8 mouse cellular contexts compared by ENCODE assay signal in genomic region chr11:107469523-107470371, GRCm38 (mm10). TPM values are rescaled to one million over a fixed set of nuclear protein-coding genes. Genes with fewer than 3 reads are reported as not detected.
DNase-seq lines count a peak whose midpoint lies in the region; ATAC-seq and TF ChIP-seq lines count a peak whose summit lies in the region.

No protein-coding gene starts in this region.

- H3K27ac ChIP-seq in heart, embryonic 12.5 days (ENCODE audit: poor library complexity, severe bottlenecking): peak overlapping the region; percentile 83
- peak overlapping the region; percentile 91 for H3K27ac ChIP-seq in kidney, postnatal 0 days
- peak overlapping the region; percentile 86 for H3K27ac ChIP-seq in liver, embryonic 11.5 days (ENCODE audit: low read depth, low read length)
- peak overlapping the region; percentile 93 for H3K27ac ChIP-seq in stomach, embryonic 14.5 days (ENCODE audit: low read length)

- peak; percentile 65 for ATAC-seq in heart, embryonic 12.5 days (ENCODE audit: insufficient number of reproducible peaks, low FRiP score)
- peak; percentile 53 for ATAC-seq in kidney, postnatal 0 days (replicated peaks; ENCODE audit: low FRiP score, low read depth)
- ATAC-seq in liver, embryonic 11.5 days (replicated peaks; ENCODE audit: low FRiP score): peak; percentile 42
- ATAC-seq in stomach, embryonic 14.5 days (ENCODE audit: insufficient number of reproducible peaks, insufficient read depth, low FRiP score, low read depth): peak; percentile 48

- peaks cover 70% of the 10 kb centered on the region for H3K4me1 ChIP-seq in erythroblast, embryonic 14.5 days (ENCODE audit: control insufficient read depth)
- H3K4me1 ChIP-seq in heart, embryonic 12.5 days (replicated peaks): peaks cover 16% of the 10 kb centered on the region
- no peaks in the 10 kb centered on the region; the same call in 1 of the 2 replicates for H3K4me1 ChIP-seq in kidney, postnatal 0 days (replicated peaks; ENCODE audit: insufficient read depth, low read length)
- peaks cover 23% of the 10 kb centered on the region for H3K4me1 ChIP-seq in liver, embryonic 11.5 days (replicated peaks; ENCODE audit: control insufficient read depth, insufficient read depth, low read length)
- H3K4me1 ChIP-seq in stomach, embryonic 14.5 days (ENCODE audit: control insufficient read depth, insufficient read depth, low read length): peaks cover 14% of the 10 kb centered on the region

- no peak for TF ChIP-seq CTCF in kidney, postnatal 0 days (IDR thresholded peaks at IDR 0.05; ENCODE audit: low read depth)

- no peaks in the 10 kb centered on the region for H3K9me3 ChIP-seq in erythroblast, embryonic 14.5 days (ENCODE audit: control insufficient read depth, low read length)
- H3K9me3 ChIP-seq in heart, embryonic 12.5 days (replicated peaks): no peaks in the 10 kb centered on the region
- no peaks in the 10 kb centered on the region for H3K9me3 ChIP-seq in kidney, postnatal 0 days (replicated peaks; ENCODE audit: low read length)
- no peaks in the 10 kb centered on the region for H3K9me3 ChIP-seq in liver, embryonic 11.5 days (ENCODE audit: control insufficient read depth, low read length)
- no peaks in the 10 kb centered on the region for H3K9me3 ChIP-seq in stomach, embryonic 14.5 days (ENCODE audit: control insufficient read depth, low read depth, low read length)

- WGBS in heart, embryonic 12.5 days: under 1% methylated on average over 59 of the region's 59 CpGs
- WGBS in kidney, postnatal 0 days: under 1% methylated on average over 57 of the region's 59 CpGs
- WGBS in liver, embryonic 11.5 days: 0% methylated on average over 59 of the region's 59 CpGs
- WGBS in stomach, embryonic 14.5 days: under 1% methylated on average over 59 of the region's 59 CpGs

- H3K9ac ChIP-seq in heart, embryonic 12.5 days: peak overlapping the region; percentile 83
- H3K9ac ChIP-seq in kidney, postnatal 0 days (ENCODE audit: low read depth, low read length): peak overlapping the region; percentile 87
- H3K9ac ChIP-seq in liver, embryonic 11.5 days (ENCODE audit: low read depth, low read length): peak overlapping the region; percentile 93
- H3K9ac ChIP-seq in stomach, embryonic 14.5 days (replicated peaks; ENCODE audit: low read depth, low read length): peak overlapping the region; percentile 81

- no peaks in the 10 kb centered on the region for H3K27me3 ChIP-seq in erythroblast, embryonic 14.5 days (ENCODE audit: control insufficient read depth)
- H3K27me3 ChIP-seq in heart, embryonic 12.5 days (replicated peaks): no peaks in the 10 kb centered on the region
- H3K27me3 ChIP-seq in kidney, postnatal 0 days (ENCODE audit: insufficient read depth, low read length): no peaks in the 10 kb centered on the region
- H3K27me3 ChIP-seq in liver, embryonic 11.5 days (replicated peaks; ENCODE audit: control insufficient read depth, insufficient read depth, low read length): no peaks in the 10 kb centered on the region
- H3K27me3 ChIP-seq in stomach, embryonic 14.5 days (ENCODE audit: control insufficient read depth, insufficient read depth, low read length): no peaks in the 10 kb centered on the region

- H3K4me3 ChIP-seq in erythroblast, embryonic 14.5 days (replicated peaks): peak overlapping the region; percentile 74
- H3K4me3 ChIP-seq in heart, embryonic 12.5 days: peak overlapping the region; percentile 73
- peak overlapping the region; percentile 89 for H3K4me3 ChIP-seq in kidney, postnatal 0 days (replicated peaks; ENCODE audit: low read depth, low read length)
- H3K4me3 ChIP-seq in liver, embryonic 11.5 days (ENCODE audit: low read depth, low read length): peak overlapping the region; percentile 89
- peak overlapping the region; percentile 62 for H3K4me3 ChIP-seq in stomach, embryonic 14.5 days (ENCODE audit: low read depth, low read length)

- H3K4me2 ChIP-seq in heart, embryonic 12.5 days: peak overlapping the region; percentile 92
- peak overlapping the region; percentile 98 for H3K4me2 ChIP-seq in kidney, postnatal 0 days (ENCODE audit: low read length)
- H3K4me2 ChIP-seq in liver, embryonic 11.5 days: peak overlapping the region; percentile 73
- peak overlapping the region; percentile 90 for H3K4me2 ChIP-seq in stomach, embryonic 14.5 days (replicated peaks; ENCODE audit: low read depth, low read length)

- DNase-seq in 3T3-L1 (ENCODE audit: low read depth, low spot score): peak; percentile 53
- peak; percentile 21 to 58 for DNase-seq in adrenal gland, postnatal 4 days (ENCODE audit: low spot score in 2 of 2)
- peak; percentile 60 for DNase-seq in kidney, postnatal 0 days (ENCODE audit: low spot score)
- DNase-seq in liver, embryonic 11.5 days (ENCODE audit: low spot score): peak; percentile 79
- peak; percentile 74 for DNase-seq in naive thymus-derived CD4-positive, alpha-beta T cell, adult 2 months (ENCODE audit: low read depth)

- H3K36me3 ChIP-seq in erythroblast, embryonic 14.5 days (ENCODE audit: control insufficient read depth): peaks cover 4% of the 10 kb centered on the region
- no peaks in the 10 kb centered on the region for H3K36me3 ChIP-seq in heart, embryonic 12.5 days
- H3K36me3 ChIP-seq in kidney, postnatal 0 days (ENCODE audit: insufficient read depth, low read length): no peaks in the 10 kb centered on the region
- no peaks in the 10 kb centered on the region for H3K36me3 ChIP-seq in liver, embryonic 11.5 days (ENCODE audit: control insufficient read depth, insufficient read depth, low read length)
- no peaks in the 10 kb centered on the region for H3K36me3 ChIP-seq in stomach, embryonic 14.5 days (ENCODE audit: control insufficient read depth, insufficient read depth, low read length)

RNA-seq across cellular contexts. Expression of gene Pitpnc1, which starts 0.8 kb away (rescaled TPM):
- total RNA-seq in adrenal gland, postnatal 4 days (2021): 10 to 100 TPM; 23.2 to 24.7 TPM
- 0.29 and 0.37 TPM in 2 replicates for polyA plus RNA-seq in erythroblast, embryonic 14.5 days (2012)
- 7.9 and 8.2 TPM in 2 replicates for polyA plus RNA-seq in heart, embryonic 12.5 days (2016; fragmentation: Nextera tagmentation; extraction: Ambion mirVana)
- 19.6 and 21.8 TPM in 2 replicates for polyA plus RNA-seq in kidney, postnatal 0 days (2015; fragmentation: Nextera tagmentation; extraction: Ambion mirVana)
- 19.2 and 19.4 TPM in 2 replicates for polyA plus RNA-seq in liver, embryonic 11.5 days (2014; fragmentation: Nextera tagmentation; extraction: Ambion mirVana)
- 15.5 and 15.7 TPM in 2 replicates for polyA plus RNA-seq in stomach, embryonic 14.5 days (2014; fragmentation: Nextera tagmentation; extraction: Ambion mirVana)

RNA-seq across cellular contexts. Expression of gene Psmd12, which starts 9.5 kb away (rescaled TPM):
- total RNA-seq in adrenal gland, postnatal 4 days (2021): 10 to 100 TPM; 82.7 to 89.0 TPM
- polyA plus RNA-seq in erythroblast, embryonic 14.5 days (2012): 2.8 and 4.4 TPM in 2 replicates
- 156 and 160 TPM in 2 replicates for polyA plus RNA-seq in heart, embryonic 12.5 days (2016; fragmentation: Nextera tagmentation; extraction: Ambion mirVana)
- polyA plus RNA-seq in kidney, postnatal 0 days (2015; fragmentation: Nextera tagmentation; extraction: Ambion mirVana): 151 and 163 TPM in 2 replicates
- polyA plus RNA-seq in liver, embryonic 11.5 days (2014; fragmentation: Nextera tagmentation; extraction: Ambion mirVana): 222 and 237 TPM in 2 replicates
- 158 and 182 TPM in 2 replicates for polyA plus RNA-seq in stomach, embryonic 14.5 days (2014; fragmentation: Nextera tagmentation; extraction: Ambion mirVana)

Comparison
In these comparisons a context has a peak if more than half of its experiments do, and no peak if none do; other contexts are left out.
1. Peak in every context shown above with its lines: DNase-seq, ATAC-seq, H3K4me3 ChIP-seq and H3K27ac ChIP-seq.
2. RNA of gene Psmd12, which starts 9.5 kb away (polyA plus RNA-seq): 222 to 237 TPM in liver, embryonic 11.5 days, 158 to 182 TPM in stomach, embryonic 14.5 days, 156 to 160 TPM in heart, embryonic 12.5 days and 151 to 163 TPM in kidney, postnatal 0 days; 2.8 to 4.4 TPM in erythroblast, embryonic 14.5 days; every median in the first group is over 10 times any median in the second.